Mouse (Mus musculus): ENCODE measurements at regions not wholly inside any gene's neighbourhood (a gene's known extent, or its start where the extent isn't known, plus 50 kb on each side); places are given as distances from the start of the nearest gene placed in this dataset.
A peak's percentile ranks its signal among the peaks of the same experiment; 100 is the strongest.

GRCm38 (mm10) chrX:17026161-17026829 lies 114.7 kb upstream of the Ndp start:
- DNase-seq (ENCODE audit: low spot score in 2 of 2), result no peak

- no peak for DNase-seq (ENCODE audit: low spot score in 2 of 2)
Measured at GRCm38 (mm10) chrX:17017823-17018222, 106.2 kb upstream of the Ndp start.

GRCm38 (mm10) chrX:17009188-17009587 lies 97.6 kb upstream of the Ndp start:
- no peak for DNase-seq (ENCODE audit: low spot score in 2 of 2)

GRCm38 (mm10) chrX:16998578-16998977 lies 87.0 kb upstream of the Ndp start:
- peak; percentile 8 to 17 for DNase-seq (ENCODE audit: low spot score in 2 of 2)
